Mouse (Mus musculus) activated CD4-positive, CD25-positive, alpha-beta regulatory T cell, adult 9 weeks (primary cell): ENCODE results near the gene Vezf1. TPM values are rescaled to one million over a fixed set of nuclear protein-coding genes. Genes with fewer than 3 reads are reported as not detected.

Source experiments
- polyA plus RNA-seq: library from polyadenylated mRNA; unstranded; fragments of 100-300 nt; shearing (Covaris generic); gene quantifications from one replicate; pipeline ENCODE4 v1.2.1, GENCODE M21; 2017

The Vezf1 gene
- 32.9 TPM for polyA plus RNA-seq

DNA sequence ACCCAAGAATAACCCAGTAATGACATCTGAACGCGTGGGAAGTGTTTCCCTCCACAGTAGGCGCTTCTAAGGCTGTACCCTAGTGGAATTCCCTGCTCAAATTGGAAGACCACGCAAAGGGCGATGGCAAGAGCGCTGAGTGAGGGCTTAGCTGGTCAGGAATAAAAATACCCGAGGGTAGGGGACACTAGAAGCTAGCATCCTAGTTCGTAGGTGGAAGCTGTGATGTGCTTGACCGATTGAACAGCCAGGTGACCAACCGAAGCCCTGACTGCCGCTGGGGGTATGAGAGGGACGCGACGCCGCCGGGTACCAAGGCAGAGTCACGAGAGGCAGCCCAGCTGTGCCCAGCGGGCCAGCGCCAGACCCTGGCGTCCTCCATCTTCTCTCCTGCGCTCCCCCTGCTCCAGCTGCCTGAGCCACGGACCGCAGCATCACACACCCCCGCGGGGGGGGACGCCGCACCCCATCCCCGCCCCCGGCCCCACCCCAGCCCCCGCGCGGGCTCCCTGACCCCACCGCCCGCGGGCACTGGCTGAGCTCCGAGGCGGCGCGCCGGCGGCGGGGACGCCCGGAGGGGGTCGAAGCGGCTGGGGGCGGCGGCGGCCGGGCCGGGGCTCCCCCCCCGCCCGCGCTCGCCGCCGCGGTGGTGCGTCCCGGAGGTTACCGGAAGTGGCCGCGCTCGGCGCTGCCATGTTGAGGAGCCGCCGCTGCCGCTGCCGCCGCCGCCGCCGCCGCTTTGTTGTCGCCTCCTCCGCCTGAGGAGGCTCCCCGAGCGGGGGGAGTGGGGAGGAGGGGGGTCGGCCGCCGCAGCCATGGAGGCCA lies at the start of gene Vezf1:
Gene Vezf1, plus strand, starts transcription at position 694 of the 825 bp plus-strand sequence.

GRCm38 (mm10) chr11:88046944-88047794 lies 20.9 kb upstream of the Vezf1 start, which contains the start of gene Srsf1:
Gene Srsf1, plus strand, starts transcription at chr11:88047373.

DNA sequence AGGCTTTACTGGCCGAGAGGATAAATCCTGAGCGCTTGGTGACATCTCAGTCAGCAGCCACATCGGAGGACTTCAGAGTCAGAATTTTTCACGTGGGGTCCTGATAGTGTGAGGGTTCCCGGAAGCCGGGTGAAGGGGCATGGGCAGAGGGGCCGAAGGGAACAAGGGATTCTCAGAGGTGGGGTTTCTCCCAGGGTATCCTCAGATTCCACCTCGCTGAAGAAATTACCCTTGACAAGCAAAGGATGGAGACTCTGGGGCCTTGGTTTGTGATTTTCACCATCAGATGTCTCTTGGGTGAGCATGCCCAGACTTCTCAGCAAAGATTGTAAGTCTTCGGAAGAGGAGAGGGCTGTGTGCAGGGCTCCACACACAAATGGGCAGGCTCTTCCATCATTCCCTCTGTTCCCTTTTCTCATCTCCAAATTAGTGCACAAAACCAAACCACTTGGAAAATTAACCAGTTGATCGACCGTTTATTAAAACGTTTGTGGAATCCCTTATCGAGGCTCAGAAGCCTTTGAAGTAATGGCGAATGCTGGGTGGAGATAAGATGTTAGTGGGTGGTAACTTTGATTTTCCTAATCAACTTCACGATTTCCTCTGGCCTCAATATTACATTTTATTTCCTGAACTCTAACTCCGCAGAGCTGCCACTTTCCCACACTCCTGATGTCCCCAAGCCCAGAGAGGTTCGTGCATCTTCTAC lies 30.1 kb downstream of the Vezf1 start, which contains the start of gene Cuedc1:
Gene Cuedc1, plus strand, starts transcription at position 38 of the 709 bp plus-strand sequence.

Other genes with a start within 250 kb of the Vezf1 start
- not detected for gene Lpo, start 240.0 kb upstream of the Vezf1 start, polyA plus RNA-seq
- gene Mks1, start 215.1 kb upstream of the Vezf1 start, polyA plus RNA-seq, result 15.2 TPM
- not detected for gene Epx, start 192.7 kb upstream of the Vezf1 start, polyA plus RNA-seq
- not detected for gene Olfr462, start 176.0 kb upstream of the Vezf1 start, polyA plus RNA-seq
- gene Olfr463, start 170.9 kb upstream of the Vezf1 start, polyA plus RNA-seq, result not detected
- gene Olfr464, start 147.3 kb upstream of the Vezf1 start, polyA plus RNA-seq, result not detected
- 8.5 TPM for gene Dynll2, start 80.7 kb upstream of the Vezf1 start, polyA plus RNA-seq
- 83.7 TPM for gene Srsf1, start 20.9 kb upstream of the Vezf1 start, polyA plus RNA-seq
- 5.5 TPM for gene Cuedc1, start 29.8 kb downstream of the Vezf1 start, polyA plus RNA-seq
- gene Mrps23, start 136.1 kb downstream of the Vezf1 start, polyA plus RNA-seq, result 88.8 TPM
- not detected for gene Ccdc182, start 225.8 kb downstream of the Vezf1 start, polyA plus RNA-seq